Mouse (Mus musculus): ENCODE results near the gene Meis1. TPM values are rescaled to one million over a fixed set of nuclear protein-coding genes. Genes with fewer than 3 reads are reported as not detected.

Gene Meis1
- polyA plus RNA-seq, 1 experiment: 127 TPM

GRCm38 (mm10) chr11:18830087-18830486 lies 188.7 kb downstream of the Meis1 start:
- no peak for DNase-seq (ENCODE audit: low spot score)
